Mouse (Mus musculus): ENCODE measurements around the gene Cyb561. TPM values are rescaled to one million over a fixed set of nuclear protein-coding genes. Genes with fewer than 3 reads are reported as not detected.

Gene Cyb561
- polyA plus RNA-seq (2014; fragmentation: Nextera tagmentation; extraction: Ambion mirVana): 11.2 and 14.0 TPM in 2 replicates

DNA sequence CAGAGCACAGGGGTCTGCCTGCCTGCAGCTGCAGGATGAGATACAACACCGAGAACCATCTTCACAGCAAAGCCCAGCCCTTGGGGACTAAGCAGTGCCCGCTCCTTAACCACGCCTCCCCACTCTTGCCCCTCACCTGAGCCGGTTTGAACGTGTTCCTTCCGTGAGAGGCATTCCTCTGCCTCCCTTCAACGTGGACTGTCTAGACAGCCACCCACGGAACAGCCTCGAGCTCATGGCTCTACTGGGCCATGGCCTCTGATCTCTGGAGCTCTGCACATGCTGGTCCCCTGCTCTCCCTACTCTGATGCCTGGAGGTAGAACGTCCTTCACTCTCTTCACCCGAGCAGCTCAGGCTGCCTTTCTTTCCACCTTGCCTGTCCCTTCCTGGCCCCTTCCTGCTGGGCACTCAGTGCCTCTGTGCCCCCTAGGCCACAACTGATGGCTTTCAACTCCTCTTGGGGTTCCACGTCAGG is at the start of gene Cyb561:
Gene Cyb561, minus strand, starts transcription at position 426 of the 476 bp plus-strand sequence.
- no peak for DNase-seq (ENCODE audit: low spot score)

GRCm38 (mm10) chr11:106001718-106002117 is 48.6 kb upstream of the Cyb561 start:
- DNase-seq (ENCODE audit: low spot score): no peak
- H3K27ac ChIP-seq (ENCODE audit: low read depth, low read length): no peak overlapping the region
- no peak for ATAC-seq (ENCODE audit: insufficient read depth, low FRiP score, low TSS enrichment)
- H3K4me2 ChIP-seq (ENCODE audit: low read depth): no peak overlapping the region
- H3K27me3 ChIP-seq (ENCODE audit: control insufficient read depth, insufficient read depth, low read length): no peaks in the 10 kb centered on the region
- no peak overlapping the region for H3K4me3 ChIP-seq (ENCODE audit: low read depth, low read length)
- no peak overlapping the region for H3K9ac ChIP-seq (ENCODE audit: low read length)
- WGBS: 56% methylated on average over 4 of the region's 4 CpGs
- no peaks in the 10 kb centered on the region for H3K36me3 ChIP-seq (ENCODE audit: control insufficient read depth, insufficient read depth, low read length)
- no peaks in the 10 kb centered on the region for H3K4me1 ChIP-seq (ENCODE audit: control insufficient read depth, insufficient read depth, low read length)
- no peaks in the 10 kb centered on the region for H3K9me3 ChIP-seq (ENCODE audit: control insufficient read depth, low read length)

More for the DNA sequence above, at the start of gene Cyb561:
- Histone ChIP-seq H3K4me3 (ENCODE audit: low read depth, low read length) (no peak within 1 kb of the TSS), H3K27me3 (ENCODE audit: control insufficient read depth, insufficient read depth, low read length) (no peaks in the 10 kb centered on the region), H3K4me1 (ENCODE audit: control insufficient read depth, insufficient read depth, low read length) (no peaks in the 10 kb centered on the region), H3K27ac (ENCODE audit: low read depth, low read length) (no peak within 1 kb of the TSS), H3K9ac (ENCODE audit: low read length) (no peak within 1 kb of the TSS), H3K4me2 (ENCODE audit: low read depth) (no peak within 1 kb of the TSS), H3K36me3 (ENCODE audit: control insufficient read depth, insufficient read depth, low read length) (no peaks in the 10 kb centered on the region), H3K9me3 (ENCODE audit: control insufficient read depth, low read length) (no peaks in the 10 kb centered on the region)
- ATAC-seq (ENCODE audit: insufficient read depth, low FRiP score, low TSS enrichment): no peak
- WGBS: 82% methylated on average over 12 of the region's 12 CpGs

DNA sequence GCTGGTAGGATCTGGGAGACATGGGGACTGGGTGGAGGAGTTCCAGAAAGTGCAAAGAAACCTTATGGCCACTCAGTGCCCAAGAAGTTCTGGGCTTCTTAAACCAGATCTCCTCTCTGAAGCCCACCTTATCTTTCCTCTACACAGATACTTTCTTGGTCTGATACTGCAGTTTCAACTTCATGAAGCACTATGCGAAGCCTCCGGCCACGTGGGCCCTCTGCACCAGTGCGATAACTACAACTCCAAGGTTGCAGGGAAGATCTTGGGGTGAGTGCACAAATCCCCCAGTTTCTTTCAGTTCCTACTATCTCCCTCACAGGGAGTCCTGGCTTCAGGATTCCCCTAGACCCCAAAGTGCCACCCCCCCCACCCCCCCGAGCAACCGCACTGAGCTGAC is 46.9 kb upstream of the Cyb561 start:
- DNase-seq (ENCODE audit: low spot score) (no peak), ATAC-seq (ENCODE audit: insufficient read depth, low FRiP score, low TSS enrichment) (no peak)
- no peaks in the 10 kb centered on the region for H3K9me3 ChIP-seq (ENCODE audit: control insufficient read depth, low read length)
- H3K27me3 ChIP-seq (ENCODE audit: control insufficient read depth, insufficient read depth, low read length): no peaks in the 10 kb centered on the region
- no peak overlapping the region for H3K9ac ChIP-seq (ENCODE audit: low read length)
- H3K4me3 ChIP-seq (ENCODE audit: low read depth, low read length): no peak overlapping the region
- H3K36me3 ChIP-seq (ENCODE audit: control insufficient read depth, insufficient read depth, low read length): no peaks in the 10 kb centered on the region
- 94% methylated on average over 6 of the region's 6 CpGs for WGBS
- H3K4me2 ChIP-seq (ENCODE audit: low read depth): no peak overlapping the region
- H3K27ac ChIP-seq (ENCODE audit: low read depth, low read length): no peak overlapping the region
- H3K4me1 ChIP-seq (ENCODE audit: control insufficient read depth, insufficient read depth, low read length): no peaks in the 10 kb centered on the region

DNA sequence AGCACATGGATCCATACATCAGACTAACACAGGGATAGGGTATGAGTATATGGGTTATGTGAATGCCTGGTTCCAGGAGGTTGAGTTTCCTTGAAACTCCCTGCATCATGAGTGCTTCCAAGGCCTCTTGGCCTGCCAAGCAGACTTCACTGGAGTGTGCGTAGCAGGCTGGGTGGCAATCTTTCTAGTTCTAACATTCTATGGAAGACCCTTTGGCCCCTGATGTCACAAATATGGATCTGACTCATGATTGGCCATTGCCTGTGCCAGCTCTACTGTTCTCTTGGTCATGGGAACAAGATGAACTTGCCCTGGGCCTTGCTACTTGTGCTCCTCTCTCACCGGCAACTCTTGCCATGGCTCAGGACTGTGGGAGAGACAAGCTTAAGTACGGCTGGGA is 41.2 kb upstream of the Cyb561 start, which contains the start of gene Ace3:
Gene Ace3, plus strand, starts transcription at position 301 of the 400 bp plus-strand sequence.
- H3K4me1 ChIP-seq (ENCODE audit: control insufficient read depth, insufficient read depth, low read length): no peaks in the 10 kb centered on the region
- H3K36me3 ChIP-seq (ENCODE audit: control insufficient read depth, insufficient read depth, low read length): no peaks in the 10 kb centered on the region
- no peak within 1 kb of the TSS for H3K4me3 ChIP-seq (ENCODE audit: low read depth, low read length)
- H3K27ac ChIP-seq (ENCODE audit: low read depth, low read length): no peak within 1 kb of the TSS
- H3K9ac ChIP-seq (ENCODE audit: low read length): no peak within 1 kb of the TSS
- ATAC-seq (ENCODE audit: insufficient read depth, low FRiP score, low TSS enrichment) (no peak), DNase-seq (ENCODE audit: low spot score) (no peak)
- H3K4me2 ChIP-seq (ENCODE audit: low read depth): no peak within 1 kb of the TSS
- no peaks in the 10 kb centered on the region for H3K27me3 ChIP-seq (ENCODE audit: control insufficient read depth, insufficient read depth, low read length)
- 91% methylated on average over 3 of the region's 3 CpGs for WGBS
- H3K9me3 ChIP-seq (ENCODE audit: control insufficient read depth, low read length): no peaks in the 10 kb centered on the region

DNA sequence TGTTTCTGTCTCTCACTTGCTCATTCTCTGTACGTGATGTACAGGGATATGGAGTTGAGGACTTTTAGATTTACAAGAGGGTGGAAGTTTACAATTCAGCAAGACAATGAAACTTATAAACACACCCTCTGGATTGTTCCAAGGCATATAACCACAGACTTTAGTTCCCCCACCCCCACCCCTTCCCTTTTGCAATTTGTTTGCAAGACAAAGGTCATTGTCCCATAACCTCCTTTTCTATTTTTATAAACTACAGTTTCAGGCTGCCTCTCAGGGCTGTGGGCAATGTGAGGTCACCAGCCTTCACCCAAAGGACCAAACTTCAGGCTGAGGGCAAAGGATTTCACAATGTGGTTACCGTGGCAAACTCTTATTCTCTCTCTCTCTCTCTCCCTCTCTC is 37.1 kb upstream of the Cyb561 start:
- Histone ChIP-seq H3K9me3 (ENCODE audit: control insufficient read depth, low read length) (no peaks in the 10 kb centered on the region), H3K27ac (ENCODE audit: low read depth, low read length) (no peak overlapping the region), H3K4me1 (ENCODE audit: control insufficient read depth, insufficient read depth, low read length) (no peaks in the 10 kb centered on the region), H3K4me3 (ENCODE audit: low read depth, low read length) (no peak overlapping the region), H3K27me3 (ENCODE audit: control insufficient read depth, insufficient read depth, low read length) (no peaks in the 10 kb centered on the region), H3K9ac (ENCODE audit: low read length) (no peak overlapping the region), H3K4me2 (ENCODE audit: low read depth) (no peak overlapping the region), H3K36me3 (ENCODE audit: control insufficient read depth, insufficient read depth, low read length) (no peaks in the 10 kb centered on the region)
- DNase-seq (ENCODE audit: low spot score) (no peak), ATAC-seq (ENCODE audit: insufficient read depth, low FRiP score, low TSS enrichment) (no peak)
- WGBS: 59% methylated on average over 2 of the region's 2 CpGs

DNA sequence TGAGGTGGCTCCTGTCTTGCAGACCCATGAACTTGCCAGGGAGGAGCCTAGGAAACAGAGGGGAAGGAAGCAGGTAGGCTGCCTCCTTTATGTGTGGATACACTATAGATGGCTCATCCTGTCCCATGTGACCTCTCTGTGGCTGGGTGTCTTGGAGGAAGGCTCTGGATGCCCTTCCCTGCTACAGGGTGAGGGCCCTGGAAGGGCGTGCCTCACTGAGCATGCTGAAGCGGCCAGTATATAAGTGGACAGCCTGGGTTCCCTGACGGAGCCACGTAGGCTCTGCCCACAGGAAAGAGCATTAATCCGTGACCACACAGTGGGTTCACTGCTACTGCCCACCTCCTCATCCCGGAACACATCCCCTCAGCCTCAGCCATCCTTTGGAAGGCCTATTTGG is 36.3 kb upstream of the Cyb561 start:
- WGBS: 86% methylated on average over 6 of the region's 6 CpGs
- Histone ChIP-seq H3K27ac (ENCODE audit: low read depth, low read length) (no peak overlapping the region), H3K9me3 (ENCODE audit: control insufficient read depth, low read length) (no peaks in the 10 kb centered on the region), H3K4me1 (ENCODE audit: control insufficient read depth, insufficient read depth, low read length) (no peaks in the 10 kb centered on the region), H3K36me3 (ENCODE audit: control insufficient read depth, insufficient read depth, low read length) (no peaks in the 10 kb centered on the region), H3K4me2 (ENCODE audit: low read depth) (no peak overlapping the region), H3K9ac (ENCODE audit: low read length) (no peak overlapping the region), H3K27me3 (ENCODE audit: control insufficient read depth, insufficient read depth, low read length) (no peaks in the 10 kb centered on the region), H3K4me3 (ENCODE audit: low read depth, low read length) (no peak overlapping the region)
- ATAC-seq (ENCODE audit: insufficient read depth, low FRiP score, low TSS enrichment) (no peak), DNase-seq (ENCODE audit: low spot score) (no peak)

GRCm38 (mm10) chr11:105987446-105987845 is 34.3 kb upstream of the Cyb561 start:
- no peak for ATAC-seq (ENCODE audit: insufficient read depth, low FRiP score, low TSS enrichment)
- no peak overlapping the region for H3K4me3 ChIP-seq (ENCODE audit: low read depth, low read length)
- 86% methylated on average over 6 of the region's 6 CpGs for WGBS

DNA sequence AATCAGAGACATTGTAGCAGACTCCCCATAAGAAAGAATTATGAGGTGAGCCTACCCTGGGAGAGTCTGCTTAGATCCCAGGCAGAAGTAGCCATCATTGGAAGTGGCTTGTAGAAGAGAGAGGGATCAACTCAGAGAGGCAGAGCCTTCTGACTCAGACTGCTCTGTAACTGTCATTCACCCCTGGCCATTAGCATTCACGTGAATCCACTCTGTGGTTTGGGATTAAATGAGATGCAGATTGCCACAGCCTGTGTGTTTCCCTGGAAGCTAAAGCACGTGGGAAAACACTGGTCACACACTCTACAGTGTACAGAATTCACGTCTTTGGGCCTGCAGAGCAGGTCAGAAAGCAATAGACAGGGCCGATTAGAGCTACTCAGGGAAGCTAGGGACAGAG is 31.3 kb upstream of the Cyb561 start:
- Histone ChIP-seq H3K4me2 (ENCODE audit: low read depth) (no peak overlapping the region), H3K36me3 (ENCODE audit: control insufficient read depth, insufficient read depth, low read length) (no peaks in the 10 kb centered on the region), H3K9ac (ENCODE audit: low read length) (no peak overlapping the region), H3K27me3 (ENCODE audit: control insufficient read depth, insufficient read depth, low read length) (no peaks in the 10 kb centered on the region), H3K4me3 (ENCODE audit: low read depth, low read length) (no peak overlapping the region), H3K27ac (ENCODE audit: low read depth, low read length) (no peak overlapping the region), H3K9me3 (ENCODE audit: control insufficient read depth, low read length) (no peaks in the 10 kb centered on the region), H3K4me1 (ENCODE audit: control insufficient read depth, insufficient read depth, low read length) (no peaks in the 10 kb centered on the region)
- DNase-seq (ENCODE audit: low spot score): no peak
- WGBS: 83% methylated on average over 4 of the region's 4 CpGs
- ATAC-seq (ENCODE audit: insufficient read depth, low FRiP score, low TSS enrichment): no peak

More at GRCm38 (mm10) chr11:105987446-105987845, 34.3 kb upstream of the Cyb561 start:
- Histone ChIP-seq H3K4me2 (ENCODE audit: low read depth) (no peak overlapping the region), H3K9ac (ENCODE audit: low read length) (no peak overlapping the region), H3K36me3 (ENCODE audit: control insufficient read depth, insufficient read depth, low read length) (no peaks in the 10 kb centered on the region), H3K9me3 (ENCODE audit: control insufficient read depth, low read length) (no peaks in the 10 kb centered on the region), H3K27ac (ENCODE audit: low read depth, low read length) (no peak overlapping the region), H3K4me1 (ENCODE audit: control insufficient read depth, insufficient read depth, low read length) (no peaks in the 10 kb centered on the region), H3K27me3 (ENCODE audit: control insufficient read depth, insufficient read depth, low read length) (no peaks in the 10 kb centered on the region)
- no peak for DNase-seq (ENCODE audit: low spot score)

DNA sequence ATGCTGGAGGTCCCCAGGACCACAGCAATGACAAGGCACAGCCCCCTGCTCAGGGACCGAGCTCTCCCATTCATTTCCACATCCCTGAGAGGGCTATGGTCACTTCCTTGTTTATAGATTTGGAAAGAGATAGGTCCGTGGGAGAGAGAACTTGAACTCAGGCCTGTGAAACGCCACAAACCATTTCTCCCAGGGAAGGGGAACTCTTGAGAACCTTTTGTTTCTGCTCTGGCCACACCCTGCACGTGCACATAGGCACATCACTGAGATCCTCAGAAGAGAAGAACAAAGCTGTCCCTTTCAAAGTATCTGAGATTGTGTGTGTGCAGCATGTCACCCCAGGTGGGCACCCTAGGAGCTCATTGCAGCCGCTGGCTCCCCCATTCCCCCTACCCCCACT is 25.5 kb upstream of the Cyb561 start:
- no peaks in the 10 kb centered on the region for H3K36me3 ChIP-seq (ENCODE audit: control insufficient read depth, insufficient read depth, low read length)
- no peak overlapping the region for H3K4me2 ChIP-seq (ENCODE audit: low read depth)
- H3K4me3 ChIP-seq (ENCODE audit: low read depth, low read length): no peak overlapping the region
- H3K4me1 ChIP-seq (ENCODE audit: control insufficient read depth, insufficient read depth, low read length): no peaks in the 10 kb centered on the region
- DNase-seq (ENCODE audit: low spot score): no peak
- H3K27me3 ChIP-seq (ENCODE audit: control insufficient read depth, insufficient read depth, low read length): no peaks in the 10 kb centered on the region
- no peak overlapping the region for H3K27ac ChIP-seq (ENCODE audit: low read depth, low read length)
- H3K9ac ChIP-seq (ENCODE audit: low read length): no peak overlapping the region
- ATAC-seq (ENCODE audit: insufficient read depth, low FRiP score, low TSS enrichment): no peak
- H3K9me3 ChIP-seq (ENCODE audit: control insufficient read depth, low read length): no peaks in the 10 kb centered on the region
- 73% methylated on average over 5 of the region's 5 CpGs for WGBS
